Mouse (Mus musculus) ES-E14 (cell line): ENCODE data around the gene Ptpre. TPM values are rescaled to one million over a fixed set of nuclear protein-coding genes. Genes with fewer than 3 reads are reported as not detected.

Experiments used
- DNase-seq: peaks from one replicate; pipeline ENCODE4 v3.0.0-alpha.2; 2013; ENCODE audit warnings: low read depth, low spot score
- H3K27ac ChIP-seq: 2 replicates; pipeline ENCODE4 v1.5.1; 2012; ENCODE audit warnings: low read depth, mild to moderate bottlenecking, low read length, moderate library complexity, mixed read lengths; ENCODE audit not compliant: poor library complexity, insufficient read depth, severe bottlenecking
- H3K36me3 ChIP-seq: 2 replicates; pipeline ENCODE4 v1.6.1; 2012; ENCODE audit warnings: mild to moderate bottlenecking, low read length, moderate library complexity, mixed read lengths; ENCODE audit not compliant: control insufficient read depth, poor library complexity, insufficient read depth, severe bottlenecking
- H3K4me1 ChIP-seq, 2 experiments: fragments of 150-350 bp in 1 of 2; sonication (generic) in 1 of 2; 2 replicates each; pipeline ENCODE4 v1.6.1; 2012; ENCODE audit warnings: low read length in 2 of 2, mild to moderate bottlenecking in 1 of 2, mixed read lengths in 1 of 2; ENCODE audit not compliant: control insufficient read depth in 2 of 2, insufficient read depth in 2 of 2, poor library complexity in 1 of 2
- H3K4me3 ChIP-seq, 2 experiments: fragments of 150-350 bp in 1 of 2; sonication (generic) in 1 of 2; 2 replicates each; pipeline ENCODE4 v1.5.1; 2012; ENCODE audit warnings: low read length in 2 of 2, low read depth in 1 of 2, mild to moderate bottlenecking in 1 of 2, mixed read lengths in 1 of 2; ENCODE audit not compliant: insufficient read depth in 1 of 2, poor library complexity in 1 of 2, severe bottlenecking in 1 of 2
- H3K9ac ChIP-seq: 2 replicates; pipeline ENCODE4 v1.6.1; 2012; ENCODE audit warnings: low read depth, mild to moderate bottlenecking, low read length, mixed read lengths; ENCODE audit not compliant: poor library complexity, insufficient read depth, severe bottlenecking
- H3K9me3 ChIP-seq: fragments of 150-350 bp; sonication (generic); 2 replicates; pipeline ENCODE4 v1.6.1; 2012; ENCODE audit warnings: low read depth, mild to moderate bottlenecking, low read length; ENCODE audit not compliant: control insufficient read depth, insufficient read depth
- CHD2 ChIP-seq: IDR thresholded peaks from 2 replicates; pipeline ENCODE4 v1.6.1; 2014; ENCODE audit warnings: mild to moderate bottlenecking, low read depth, low read length, inconsistent platforms
- HCFC1 ChIP-seq: IDR thresholded peaks from 2 replicates; pipeline ENCODE4 v1.6.1; 2012; ENCODE audit warnings: low read length, inconsistent platforms, borderline replicate concordance; ENCODE audit not compliant: insufficient read depth
- MAFK ChIP-seq: IDR thresholded peaks from 2 replicates; pipeline ENCODE4 v1.6.1; 2014; ENCODE audit warnings: mild to moderate bottlenecking, low read depth, low read length, inconsistent platforms; ENCODE audit not compliant: insufficient read depth
- ZC3H11A ChIP-seq: IDR thresholded peaks from 2 replicates; pipeline ENCODE4 v1.6.1; 2012; ENCODE audit warnings: low read depth, mild to moderate bottlenecking, inconsistent platforms, low read length, borderline replicate concordance
- ZNF384 ChIP-seq: IDR thresholded peaks from 2 replicates; pipeline ENCODE4 v1.6.1; 2012; ENCODE audit warnings: low read depth, low read length, inconsistent platforms
- in situ Hi-C, 2 experiments: fragments of 600-800 bp; cut with MboI; formaldehyde crosslinking; loops; one replicate each; pipeline ENCODE4 v1.15.1; 2025; ENCODE audit warnings: low sequenced_read_pairs in 2 of 2, inconsistent platforms in 1 of 2; ENCODE audit not compliant: unreplicated experiment in 2 of 2
- total RNA-seq: library from RNA; depleted of rRNA; stranded (reverse); fragments of 300-350 nt; gene quantifications from 2 replicates; pipeline ENCODE4 v1.2.3, GENCODE M21; 2012

Ptpre gene
- total RNA-seq, 1 experiment, result 1.1 TPM

DNA sequence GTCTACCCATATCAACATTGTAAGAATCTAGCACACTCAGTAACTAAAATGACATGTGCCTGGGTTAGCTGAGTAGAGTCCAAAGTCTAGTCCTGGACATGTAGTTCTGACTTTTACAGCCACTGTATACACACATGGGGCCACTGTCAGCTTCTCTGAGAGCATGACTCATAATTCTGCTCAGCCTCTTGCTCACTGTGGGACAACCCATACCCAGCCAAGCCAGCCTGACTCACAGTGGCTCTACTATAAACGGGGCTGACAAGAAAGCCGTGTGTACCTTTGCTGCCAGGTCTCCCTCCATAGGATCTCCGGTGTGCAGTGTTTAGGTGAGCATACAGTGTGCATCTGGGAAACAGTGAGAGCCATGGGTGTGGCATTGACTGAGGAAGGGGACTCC lies 28.0 kb upstream of the Ptpre start:
- H3K36me3 ChIP-seq, result no peaks in the 10 kb centered on the region
- no peak for DNase-seq
- no peak overlapping the region for H3K4me3 ChIP-seq
- H3K9me3 ChIP-seq, result no peaks in the 10 kb centered on the region
- no peak for TF ChIP-seq ZNF384
- no peak for TF ChIP-seq CHD2
- TF ChIP-seq HCFC1, result no peak
- TF ChIP-seq MAFK, result no peak
- no peak for TF ChIP-seq ZC3H11A
- in situ Hi-C loops, result no loop called here
- no peak overlapping the region for H3K27ac ChIP-seq
- H3K4me1 ChIP-seq, result no peaks in the 10 kb centered on the region
- H3K9ac ChIP-seq, result no peak overlapping the region

DNA sequence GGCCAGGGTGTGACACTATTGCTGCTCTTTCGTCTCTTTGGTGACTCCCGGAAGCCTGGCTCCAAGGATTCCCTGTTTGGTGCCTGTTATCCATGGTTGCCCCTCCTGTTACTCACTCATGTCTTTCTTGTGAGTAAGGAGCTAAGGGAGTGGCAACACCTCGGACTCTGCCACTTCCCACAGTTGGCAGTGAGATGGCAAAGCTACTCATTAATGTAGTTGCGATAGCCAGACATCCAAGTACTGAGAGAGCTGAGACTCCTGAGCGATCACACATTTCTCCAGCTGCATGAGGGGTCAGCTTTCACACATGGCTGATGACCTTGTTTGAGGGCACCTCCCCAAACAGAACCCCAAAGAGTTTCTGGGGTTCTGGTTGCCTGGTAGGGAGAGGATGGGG lies 26.9 kb upstream of the Ptpre start:
- H3K27ac ChIP-seq, result no peak overlapping the region
- TF ChIP-seq ZC3H11A (no peak), CHD2 (no peak), MAFK (no peak), HCFC1 (no peak), ZNF384 (no peak)
- H3K9ac ChIP-seq, result no peak overlapping the region
- in situ Hi-C loops, result no loop called here
- no peak for DNase-seq
- H3K4me3 ChIP-seq, result no peak overlapping the region
- H3K9me3 ChIP-seq, result no peaks in the 10 kb centered on the region
- no peaks in the 10 kb centered on the region for H3K4me1 ChIP-seq
- H3K36me3 ChIP-seq, result no peaks in the 10 kb centered on the region

DNA sequence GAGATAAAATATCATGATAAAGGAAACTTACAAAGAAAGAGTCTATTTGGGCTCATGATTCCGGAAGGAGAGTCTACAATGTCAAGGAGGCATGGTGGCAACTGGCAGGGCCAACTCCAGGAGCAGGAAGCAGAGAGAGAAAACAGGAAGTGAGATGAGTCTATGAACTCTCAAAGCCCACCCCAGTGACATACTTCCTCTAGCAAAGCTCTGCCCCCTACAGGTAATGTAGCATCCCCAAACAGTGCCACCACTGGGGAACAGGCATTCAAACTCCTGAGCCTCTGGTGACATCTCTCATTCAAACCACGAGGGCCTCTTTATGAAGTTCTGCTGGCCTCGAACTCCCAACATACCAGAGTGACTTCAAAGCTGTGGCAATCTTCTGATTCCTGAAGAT lies 25.6 kb upstream of the Ptpre start:
- no peak overlapping the region for H3K4me3 ChIP-seq
- no peak overlapping the region for H3K9ac ChIP-seq
- in situ Hi-C loops, result no loop called here
- no peak for DNase-seq
- no peaks in the 10 kb centered on the region for H3K9me3 ChIP-seq
- no peak overlapping the region for H3K27ac ChIP-seq
- no peaks in the 10 kb centered on the region for H3K36me3 ChIP-seq
- TF ChIP-seq HCFC1 (no peak), ZNF384 (no peak), CHD2 (no peak), ZC3H11A (no peak), MAFK (no peak)
- H3K4me1 ChIP-seq, result no peaks in the 10 kb centered on the region

DNA sequence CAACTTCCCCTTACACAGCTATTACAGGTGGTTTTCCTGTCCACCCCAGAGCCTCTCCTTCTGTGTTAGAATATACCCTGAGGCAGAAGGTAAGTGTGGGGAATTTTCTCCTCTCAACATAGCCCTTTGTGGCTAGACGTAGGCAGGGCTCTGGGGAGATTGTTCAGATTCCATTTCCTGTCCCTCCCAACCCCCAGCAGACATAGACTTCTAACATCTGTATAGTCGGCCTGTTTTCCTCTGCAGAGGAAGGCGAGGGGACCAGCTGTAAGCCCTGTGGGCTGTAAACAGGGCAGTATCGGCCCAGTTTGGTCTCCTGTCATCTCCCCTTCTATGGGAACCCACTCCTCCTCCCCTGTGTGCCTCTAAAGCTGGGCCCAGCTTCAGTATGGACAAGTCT lies 20.1 kb upstream of the Ptpre start:
- TF ChIP-seq CHD2 (no peak), ZNF384 (no peak), HCFC1 (no peak)
- Histone ChIP-seq H3K4me3 (no peak overlapping the region), H3K36me3 (no peaks in the 10 kb centered on the region), H3K4me1 (no peaks in the 10 kb centered on the region), H3K27ac (no peak overlapping the region), H3K9ac (no peak overlapping the region), H3K9me3 (no peaks in the 10 kb centered on the region)
- DNase-seq, result no peak
- in situ Hi-C loops, result no loop called here

DNA sequence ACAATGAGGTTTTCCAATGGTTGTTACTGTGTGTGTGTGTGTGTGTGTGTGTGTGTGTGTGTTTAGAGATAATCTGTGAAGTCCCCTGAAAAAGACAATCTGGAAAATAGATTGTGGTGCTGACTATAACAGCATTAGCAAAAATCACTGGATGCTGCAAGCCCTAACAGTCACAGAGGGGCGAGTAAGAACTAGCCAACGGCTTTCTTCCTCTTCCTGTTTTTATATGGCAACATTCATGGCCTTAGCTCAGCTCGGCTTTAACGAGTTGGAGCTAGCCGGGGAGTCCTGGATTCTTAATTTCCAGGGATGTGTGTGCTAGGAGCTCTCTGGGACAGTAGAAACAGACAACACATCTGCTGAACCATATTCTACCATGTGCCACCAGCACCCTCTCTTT lies 17.0 kb upstream of the Ptpre start:
- Histone ChIP-seq H3K4me1 (no peaks in the 10 kb centered on the region), H3K9me3 (no peaks in the 10 kb centered on the region), H3K9ac (no peak overlapping the region), H3K36me3 (no peaks in the 10 kb centered on the region), H3K4me3 (no peak overlapping the region), H3K27ac (no peak overlapping the region)
- in situ Hi-C loops, result no loop called here
- DNase-seq, result no peak
- no peak for TF ChIP-seq MAFK
- TF ChIP-seq ZC3H11A, result no peak
- TF ChIP-seq ZNF384, result no peak
- TF ChIP-seq CHD2, result no peak
- TF ChIP-seq HCFC1, result no peak
